Mouse (Mus musculus): ENCODE data around the gene Fam107a. TPM values are rescaled to one million over a fixed set of nuclear protein-coding genes. Genes with fewer than 3 reads are reported as not detected.

The Fam107a gene
- polyA plus RNA-seq, 1 experiment from 2014 or later, result 0.11 TPM

GRCm38 (mm10) chr14:8255076-8255729, 62.6 kb downstream of the Fam107a start:
- no peaks in the 10 kb centered on the region for H3K9me3 ChIP-seq (replicated peaks)
- no peak overlapping the region for H3K27ac ChIP-seq (ENCODE audit: poor library complexity, severe bottlenecking)
- H3K4me3 ChIP-seq, result no peak overlapping the region
- peaks cover 5% of the 10 kb centered on the region; the same call in 1 of the 2 replicates for H3K4me1 ChIP-seq (replicated peaks)
- 55% methylated on average over 7 of the region's 7 CpGs for WGBS
- no peak overlapping the region for H3K9ac ChIP-seq
- H3K27me3 ChIP-seq (replicated peaks), result peaks cover 11% of the 10 kb centered on the region
- ATAC-seq (ENCODE audit: insufficient number of reproducible peaks, low FRiP score), result 0 out of 2 replicates have a peak, but pooled peaks have one; percentile 24
- H3K4me2 ChIP-seq, result no peak overlapping the region
- no peaks in the 10 kb centered on the region for H3K36me3 ChIP-seq

GRCm38 (mm10) chr14:8251330-8251885, 66.4 kb downstream of the Fam107a start:
- Histone ChIP-seq H3K27ac (ENCODE audit: poor library complexity, severe bottlenecking) (no peak overlapping the region), H3K9me3 (replicated peaks) (no peaks in the 10 kb centered on the region), H3K9ac (no peak overlapping the region), H3K36me3 (no peaks in the 10 kb centered on the region), H3K4me1 (replicated peaks) (no peaks in the 10 kb centered on the region), H3K27me3 (replicated peaks) (peaks cover 11% of the 10 kb centered on the region; the same call in 1 of the 2 replicates), H3K4me3 (no peak overlapping the region), H3K4me2 (no peak overlapping the region)
- ATAC-seq (ENCODE audit: insufficient number of reproducible peaks, low FRiP score), result no peak
- WGBS, result 89% methylated on average over 8 of the region's 8 CpGs

GRCm38 (mm10) chr14:8250141-8250871, 67.5 kb downstream of the Fam107a start:
- H3K4me1 ChIP-seq (replicated peaks), result no peaks in the 10 kb centered on the region
- H3K27ac ChIP-seq (ENCODE audit: poor library complexity, severe bottlenecking), result no peak overlapping the region
- 60% methylated on average over 9 of the region's 9 CpGs for WGBS
- no peaks in the 10 kb centered on the region for H3K9me3 ChIP-seq (replicated peaks)
- ATAC-seq (ENCODE audit: insufficient number of reproducible peaks, low FRiP score), result no peak
- no peak overlapping the region for H3K4me2 ChIP-seq
- no peak overlapping the region for H3K4me3 ChIP-seq
- H3K9ac ChIP-seq, result no peak overlapping the region
- H3K36me3 ChIP-seq, result no peaks in the 10 kb centered on the region
- peaks cover 11% of the 10 kb centered on the region; the same call in 1 of the 2 replicates for H3K27me3 ChIP-seq (replicated peaks)

- 89% methylated on average over 1 of the region's 1 CpGs for WGBS
- Histone ChIP-seq H3K9ac (no peak overlapping the region), H3K36me3 (no peaks in the 10 kb centered on the region), H3K27ac (ENCODE audit: poor library complexity, severe bottlenecking) (no peak overlapping the region), H3K9me3 (replicated peaks) (no peaks in the 10 kb centered on the region), H3K4me3 (no peak overlapping the region), H3K27me3 (replicated peaks) (peaks cover 6% of the 10 kb centered on the region; the same call in 1 of the 2 replicates), H3K4me2 (no peak overlapping the region), H3K4me1 (replicated peaks) (no peaks in the 10 kb centered on the region)
- no peak for ATAC-seq (ENCODE audit: insufficient number of reproducible peaks, low FRiP score)
Measured at GRCm38 (mm10) chr14:8249206-8249605, 68.6 kb downstream of the Fam107a start.

GRCm38 (mm10) chr14:8246878-8247277, 70.9 kb downstream of the Fam107a start:
- no peak for ATAC-seq (ENCODE audit: insufficient number of reproducible peaks, low FRiP score)
- Histone ChIP-seq H3K4me1 (replicated peaks) (0 out of 2 replicates have a peak, but pooled peaks cover 4% of the 10 kb centered on the region), H3K36me3 (no peaks in the 10 kb centered on the region), H3K4me3 (no peak overlapping the region), H3K9me3 (replicated peaks) (no peaks in the 10 kb centered on the region), H3K4me2 (no peak overlapping the region), H3K9ac (no peak overlapping the region), H3K27me3 (replicated peaks) (no peaks in the 10 kb centered on the region), H3K27ac (ENCODE audit: poor library complexity, severe bottlenecking) (no peak overlapping the region)
- WGBS, result 79% methylated on average over 8 of the region's 8 CpGs

Other genes starting within 250 kb of the Fam107a start
- 42.2 and 42.6 TPM in 2 replicates for gene Rpp14, start 237.7 kb downstream of the Fam107a start, polyA plus RNA-seq (2016; fragmentation: Nextera tagmentation; extraction: Ambion mirVana)
- 25.5 and 27.7 TPM in 2 replicates for gene Pxk, start 219.8 kb downstream of the Fam107a start, polyA plus RNA-seq (2016; fragmentation: Nextera tagmentation; extraction: Ambion mirVana)
- 452 and 456 TPM in 2 replicates for gene Pdhb, start 145.0 kb downstream of the Fam107a start, polyA plus RNA-seq (2016; fragmentation: Nextera tagmentation; extraction: Ambion mirVana)
- gene Kctd6, start 103.9 kb downstream of the Fam107a start, polyA plus RNA-seq (2016; fragmentation: Nextera tagmentation; extraction: Ambion mirVana), result 10.9 and 11.5 TPM in 2 replicates
- gene Acox2, start 58.7 kb downstream of the Fam107a start, polyA plus RNA-seq (2016; fragmentation: Nextera tagmentation; extraction: Ambion mirVana), result 0.18 and 0.36 TPM in 2 replicates
- gene Oit1, start 60.7 kb upstream of the Fam107a start, polyA plus RNA-seq (2016; fragmentation: Nextera tagmentation; extraction: Ambion mirVana), result not detected in 2 replicates